Mouse (Mus musculus) embryonic fibroblast, embryonic 13.5 days (primary cell): ENCODE results near the gene Eml2. TPM values are rescaled to one million over a fixed set of nuclear protein-coding genes. Genes with fewer than 3 reads are reported as not detected.

ENCODE experiments used
- H3K27ac ChIP-seq: 2 replicates; pipeline ENCODE4 v1.5.1; 2012; ENCODE audit warnings: low read length, control low read depth, inconsistent platforms; ENCODE audit not compliant: insufficient read depth
- H3K4me1 ChIP-seq: 2 replicates; pipeline ENCODE4 v1.6.1; 2011; ENCODE audit warnings: low read length; ENCODE audit not compliant: control insufficient read depth, insufficient read depth
- H3K4me3 ChIP-seq: 2 replicates; pipeline ENCODE4 v1.5.1; 2011; ENCODE audit warnings: mild to moderate bottlenecking, control low read depth, low read length; ENCODE audit not compliant: insufficient read depth
- CTCF ChIP-seq: IDR thresholded peaks from 2 replicates; pipeline ENCODE4 v1.5.1; 2011; ENCODE audit warnings: mild to moderate bottlenecking, control low read depth, low read length, moderate library complexity, borderline replicate concordance; ENCODE audit not compliant: insufficient read depth
- POLR2A ChIP-seq: IDR thresholded peaks from 2 replicates; pipeline ENCODE4 v1.6.1; 2011; ENCODE audit warnings: low read depth, mild to moderate bottlenecking, control low read depth, low read length, moderate library complexity
- polyA plus RNA-seq: library from polyadenylated mRNA; stranded (reverse); fragments of >200 nt; gene quantifications from 2 replicates; pipeline ENCODE4 v1.2.4, GENCODE M21; 2011; ENCODE audit warnings: low read depth; ENCODE audit not compliant: missing spikeins, insufficient read length

Gene Eml2
- polyA plus RNA-seq, 1 experiment = 17.3 TPM

DNA sequence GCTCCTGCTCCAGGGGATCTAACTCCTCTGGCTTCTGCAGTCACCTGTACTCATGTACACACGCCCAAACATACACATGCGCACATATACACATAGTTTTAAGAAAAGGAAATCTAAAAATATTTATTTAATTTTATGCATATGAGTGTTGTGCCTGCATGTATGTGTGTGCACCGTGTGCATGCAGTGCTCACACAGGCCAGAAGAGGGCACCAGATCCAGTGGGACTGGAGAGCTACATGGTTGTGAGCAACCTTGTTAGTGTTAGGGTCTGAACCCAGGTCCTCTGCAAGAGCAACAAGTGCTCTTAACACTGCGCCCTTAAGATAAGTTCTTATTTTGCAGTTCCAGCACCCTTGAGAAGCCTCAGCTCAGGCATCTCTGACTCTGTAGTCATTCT, 18.5 kb downstream of the Eml2 start:
- Histone ChIP-seq H3K4me3 (no peak overlapping the region), H3K4me1 (no peaks in the 10 kb centered on the region), H3K27ac (no peak overlapping the region)
- no peak for TF ChIP-seq POLR2A
- TF ChIP-seq CTCF = peak; percentile 56; the same call in 1 of the 2 replicates

GRCm38 (mm10) chr7:19196676-19197075, 20.5 kb downstream of the Eml2 start:
- no peaks in the 10 kb centered on the region for H3K4me1 ChIP-seq
- no peak overlapping the region for H3K27ac ChIP-seq
- no peak overlapping the region for H3K4me3 ChIP-seq
- TF ChIP-seq CTCF = 0 out of 2 replicates have a peak, but pooled peaks have one; percentile 6
- TF ChIP-seq POLR2A = no peak

GRCm38 (mm10) chr7:19197985-19198384, 21.8 kb downstream of the Eml2 start:
- TF ChIP-seq POLR2A (no peak), CTCF (peak; percentile 56; the same call in 1 of the 2 replicates)
- no peak overlapping the region for H3K27ac ChIP-seq
- H3K4me3 ChIP-seq = no peak overlapping the region
- no peaks in the 10 kb centered on the region for H3K4me1 ChIP-seq

DNA sequence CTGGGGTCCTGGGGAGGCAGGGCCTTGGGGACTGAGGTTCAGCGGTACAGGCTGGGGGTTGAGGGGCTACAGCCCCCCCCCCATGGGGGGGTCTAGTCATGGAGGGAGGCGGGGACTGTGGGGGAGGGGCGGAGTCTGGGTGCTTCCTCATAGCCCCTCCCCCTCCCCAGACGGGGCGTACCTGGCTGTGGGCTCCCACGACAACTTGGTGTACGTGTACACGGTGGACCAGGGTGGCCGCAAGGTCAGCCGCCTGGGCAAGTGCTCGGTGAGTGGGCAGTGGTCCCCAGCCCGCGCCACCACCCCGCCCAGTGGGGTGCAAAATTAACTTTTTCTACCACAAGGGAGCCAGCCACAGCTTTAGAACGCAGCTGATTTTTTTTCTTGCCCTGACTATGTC, 25.4 kb downstream of the Eml2 start:
- no peak overlapping the region for H3K4me3 ChIP-seq
- no peaks in the 10 kb centered on the region for H3K4me1 ChIP-seq
- H3K27ac ChIP-seq = no peak overlapping the region
- TF ChIP-seq CTCF = no peak
- TF ChIP-seq POLR2A = no peak

GRCm38 (mm10) chr7:19202065-19202850, 26.0 kb downstream of the Eml2 start:
- Histone ChIP-seq H3K27ac (no peak overlapping the region), H3K4me1 (no peaks in the 10 kb centered on the region), H3K4me3 (no peak overlapping the region)
- TF ChIP-seq CTCF (no peak), POLR2A (no peak)

- H3K4me3 ChIP-seq = no peak overlapping the region
- no peak overlapping the region for H3K27ac ChIP-seq
- TF ChIP-seq POLR2A (no peak), CTCF (no peak)
- no peaks in the 10 kb centered on the region for H3K4me1 ChIP-seq
Observed at GRCm38 (mm10) chr7:19208201-19208910, 32.1 kb downstream of the Eml2 start.

DNA sequence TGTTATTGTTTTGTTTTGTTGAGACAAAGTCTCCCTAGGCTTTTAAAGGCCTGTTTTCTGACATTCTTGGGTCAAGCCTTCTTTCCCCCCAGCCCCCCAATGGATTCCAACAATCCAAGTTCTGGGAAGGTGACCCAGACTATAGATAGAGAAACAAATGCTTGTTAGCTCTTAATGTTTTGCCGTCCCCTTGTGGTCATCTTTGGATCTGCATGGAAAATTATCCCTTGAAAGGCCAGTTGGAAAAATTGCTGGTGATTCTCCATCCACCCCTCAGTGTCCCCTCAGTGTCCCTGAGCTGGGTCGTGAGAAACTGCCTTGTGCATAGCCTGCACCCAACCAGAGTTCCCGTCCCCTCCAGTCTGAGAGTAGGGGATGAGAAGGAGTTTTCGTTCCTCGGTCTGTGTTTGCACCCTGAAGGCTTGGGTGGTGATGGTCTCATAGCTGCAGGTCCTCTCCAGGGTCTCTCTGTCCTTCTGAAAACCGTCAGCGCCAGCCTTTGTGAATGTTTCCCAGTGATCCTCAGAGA, 32.8 kb downstream of the Eml2 start:
- Histone ChIP-seq H3K4me1 (no peaks in the 10 kb centered on the region), H3K4me3 (no peak overlapping the region), H3K27ac (no peak overlapping the region)
- TF ChIP-seq POLR2A (no peak), CTCF (no peak)

GRCm38 (mm10) chr7:19209494-19209893, 33.3 kb downstream of the Eml2 start:
- no peak overlapping the region for H3K27ac ChIP-seq
- no peak overlapping the region for H3K4me3 ChIP-seq
- TF ChIP-seq CTCF = no peak
- no peak for TF ChIP-seq POLR2A
- H3K4me1 ChIP-seq = no peaks in the 10 kb centered on the region

GRCm38 (mm10) chr7:19210010-19210409, 33.8 kb downstream of the Eml2 start:
- Histone ChIP-seq H3K4me3 (no peak overlapping the region), H3K4me1 (no peaks in the 10 kb centered on the region), H3K27ac (no peak overlapping the region)
- TF ChIP-seq POLR2A = no peak
- no peak for TF ChIP-seq CTCF
